Mouse (Mus musculus): ENCODE results near the gene Cox19. TPM values are rescaled to one million over a fixed set of nuclear protein-coding genes. Genes with fewer than 3 reads are reported as not detected.

Gene Cox19
- polyA plus RNA-seq, 1 experiment from 2014 or later, result 113 TPM

DNA sequence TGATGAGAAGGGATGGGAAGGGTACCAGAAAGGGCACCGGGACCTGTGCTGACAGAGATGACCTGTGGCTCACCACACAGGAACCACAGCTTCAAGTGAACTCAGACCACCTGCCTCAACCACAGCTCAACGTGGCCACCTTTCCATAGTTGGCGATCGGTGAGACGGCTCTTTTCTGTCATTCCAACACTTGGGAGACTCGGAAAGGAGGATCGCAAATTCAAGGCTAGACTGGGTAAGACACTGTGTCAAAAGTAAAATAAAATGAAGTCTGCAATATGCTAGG lies 27.0 kb upstream of the Cox19 start:
- no peaks in the 10 kb centered on the region for H3K9me3 ChIP-seq (ENCODE audit: control insufficient read depth, low read length)
- H3K27ac ChIP-seq (ENCODE audit: low read depth, low read length), result no peak overlapping the region
- no peaks in the 10 kb centered on the region for H3K27me3 ChIP-seq (ENCODE audit: control insufficient read depth, insufficient read depth, low read length)
- no peaks in the 10 kb centered on the region for H3K36me3 ChIP-seq (ENCODE audit: control insufficient read depth, insufficient read depth, low read length)
- peaks cover 8% of the 10 kb centered on the region; the same call in 1 of the 2 replicates for H3K4me1 ChIP-seq (ENCODE audit: control insufficient read depth, insufficient read depth, low read length)
- H3K4me3 ChIP-seq (ENCODE audit: low read depth, low read length), result no peak overlapping the region
- H3K9ac ChIP-seq (replicated peaks; ENCODE audit: low read depth, low read length), result no peak overlapping the region
- 92% methylated on average over 7 of the region's 7 CpGs for WGBS
- H3K4me2 ChIP-seq (ENCODE audit: low read depth, low read length), result no peak overlapping the region
- no peak for ATAC-seq (ENCODE audit: low read depth)

DNA sequence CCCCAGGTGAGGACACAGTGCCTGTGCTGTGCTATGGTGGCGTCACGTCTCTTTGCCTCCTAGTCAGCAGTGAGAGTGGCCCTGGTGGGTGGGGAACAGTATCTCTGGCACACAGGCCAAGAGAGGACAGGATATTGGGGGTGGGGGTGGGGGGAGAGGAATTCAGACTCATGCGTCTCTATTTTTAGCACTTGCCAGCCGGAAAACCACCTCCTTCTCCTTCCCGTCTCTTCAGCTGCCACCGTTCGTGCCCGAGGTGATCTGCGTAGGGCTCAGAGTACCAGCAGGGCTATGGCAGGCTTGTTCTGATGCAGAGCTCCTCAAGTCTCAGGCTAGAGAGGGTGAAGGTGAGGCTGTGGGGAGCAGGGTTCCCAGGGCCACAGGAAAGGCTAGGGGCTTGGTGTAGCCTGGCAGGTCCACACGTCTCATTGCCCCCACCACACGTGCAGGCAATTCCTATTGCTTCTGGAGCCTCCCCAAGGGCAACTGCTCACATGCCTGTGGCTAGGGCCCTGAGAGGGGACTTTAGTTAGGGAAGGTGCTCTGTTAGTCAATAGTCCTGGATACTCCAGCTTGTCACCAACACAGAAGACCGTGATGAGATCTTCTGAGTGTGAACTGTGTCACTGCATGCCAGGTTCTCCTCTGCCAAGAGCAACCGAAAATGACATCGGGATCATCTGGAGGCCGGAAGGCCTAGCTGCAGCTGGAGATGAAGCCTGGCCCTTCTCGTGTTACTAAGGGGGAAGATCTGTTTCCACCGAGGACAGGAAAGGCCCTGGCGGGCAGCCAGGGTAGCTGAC lies 26.5 kb upstream of the Cox19 start, which contains the start of gene Gpr146:
Gpr146 (plus strand) TSS at position 230 of the 803 bp plus-strand sequence.
- no peaks in the 10 kb centered on the region for H3K36me3 ChIP-seq (ENCODE audit: control insufficient read depth, insufficient read depth, low read length)
- no peak within 1 kb of the TSS for H3K4me2 ChIP-seq (ENCODE audit: low read depth, low read length)
- 82% methylated on average over 18 of the region's 18 CpGs for WGBS
- H3K27me3 ChIP-seq (ENCODE audit: control insufficient read depth, insufficient read depth, low read length), result no peaks in the 10 kb centered on the region
- no peak within 1 kb of the TSS; the same call in 1 of the 2 replicates for H3K27ac ChIP-seq (ENCODE audit: low read depth, low read length)
- peaks cover 10% of the 10 kb centered on the region; the same call in 1 of the 2 replicates for H3K4me1 ChIP-seq (ENCODE audit: control insufficient read depth, insufficient read depth, low read length)
- no peaks in the 10 kb centered on the region for H3K9me3 ChIP-seq (ENCODE audit: control insufficient read depth, low read length)
- ATAC-seq (ENCODE audit: low read depth), result no peak
- H3K4me3 ChIP-seq (ENCODE audit: low read depth, low read length), result no peak within 1 kb of the TSS
- no peak within 1 kb of the TSS for H3K9ac ChIP-seq (replicated peaks; ENCODE audit: low read depth, low read length)

DNA sequence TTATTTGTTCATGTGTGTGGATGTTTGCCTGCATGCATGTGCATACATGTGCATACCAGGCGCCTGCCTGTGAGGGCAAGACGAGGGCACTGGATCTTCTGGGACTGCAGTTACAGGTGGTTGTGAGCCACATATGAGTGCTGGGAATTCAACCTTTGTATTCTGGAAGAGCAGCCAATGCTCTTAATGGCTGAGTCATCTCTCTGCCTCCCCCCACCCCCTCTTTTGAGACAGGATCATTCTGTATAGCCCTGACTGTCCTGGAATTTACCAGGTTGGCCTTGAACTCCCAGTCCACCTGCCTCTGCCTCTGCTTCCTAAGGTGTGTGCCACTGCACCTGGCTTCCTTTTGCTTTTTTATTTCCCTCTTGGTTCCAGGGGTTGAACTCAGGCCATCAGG lies 23.6 kb upstream of the Cox19 start:
- Histone ChIP-seq H3K4me2 (ENCODE audit: low read depth, low read length) (no peak overlapping the region), H3K27me3 (ENCODE audit: control insufficient read depth, insufficient read depth, low read length) (no peaks in the 10 kb centered on the region), H3K27ac (ENCODE audit: low read depth, low read length) (no peak overlapping the region), H3K9ac (replicated peaks; ENCODE audit: low read depth, low read length) (no peak overlapping the region), H3K4me1 (ENCODE audit: control insufficient read depth, insufficient read depth, low read length) (peaks cover 13% of the 10 kb centered on the region), H3K36me3 (ENCODE audit: control insufficient read depth, insufficient read depth, low read length) (no peaks in the 10 kb centered on the region), H3K9me3 (ENCODE audit: control insufficient read depth, low read length) (no peaks in the 10 kb centered on the region), H3K4me3 (ENCODE audit: low read depth, low read length) (no peak overlapping the region)
- WGBS, result 83% methylated on average over 2 of the region's 2 CpGs
- no peak for ATAC-seq (ENCODE audit: low read depth)

DNA sequence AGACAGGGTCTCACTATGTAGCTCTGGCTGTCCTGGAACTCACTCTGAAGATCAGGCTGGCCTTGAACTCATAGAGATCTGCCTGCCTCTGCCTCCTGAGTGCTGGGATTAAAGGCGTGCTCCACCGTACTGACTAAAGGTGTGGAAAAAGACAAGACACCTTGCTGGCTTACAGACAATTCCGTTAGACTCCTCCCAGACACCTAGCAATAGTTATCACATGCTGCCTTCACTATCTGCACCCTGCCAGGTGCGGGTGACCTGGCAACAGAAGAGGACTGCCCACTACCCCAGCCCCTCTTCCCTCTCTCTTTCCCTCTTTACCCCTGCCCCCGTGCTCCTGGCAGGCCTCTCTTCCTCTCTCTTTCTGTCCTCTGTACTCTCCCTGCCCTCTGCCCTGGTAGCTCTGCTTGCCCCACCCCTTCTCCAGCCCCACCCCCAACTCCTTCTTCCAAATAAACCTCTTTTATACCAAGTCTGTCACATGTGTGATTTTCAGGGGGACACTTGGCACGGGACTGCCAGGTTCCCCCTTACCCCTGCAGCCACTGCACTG lies 22.7 kb upstream of the Cox19 start:
- no peak overlapping the region for H3K4me2 ChIP-seq (ENCODE audit: low read depth, low read length)
- no peaks in the 10 kb centered on the region for H3K36me3 ChIP-seq (ENCODE audit: control insufficient read depth, insufficient read depth, low read length)
- H3K4me1 ChIP-seq (ENCODE audit: control insufficient read depth, insufficient read depth, low read length), result peaks cover 13% of the 10 kb centered on the region
- ATAC-seq (ENCODE audit: low read depth), result no peak
- no peak overlapping the region for H3K9ac ChIP-seq (replicated peaks; ENCODE audit: low read depth, low read length)
- H3K4me3 ChIP-seq (ENCODE audit: low read depth, low read length), result no peak overlapping the region
- no peaks in the 10 kb centered on the region for H3K27me3 ChIP-seq (ENCODE audit: control insufficient read depth, insufficient read depth, low read length)
- 88% methylated on average over 6 of the region's 6 CpGs for WGBS
- no peaks in the 10 kb centered on the region for H3K9me3 ChIP-seq (ENCODE audit: control insufficient read depth, low read length)
- no peak overlapping the region for H3K27ac ChIP-seq (ENCODE audit: low read depth, low read length)

DNA sequence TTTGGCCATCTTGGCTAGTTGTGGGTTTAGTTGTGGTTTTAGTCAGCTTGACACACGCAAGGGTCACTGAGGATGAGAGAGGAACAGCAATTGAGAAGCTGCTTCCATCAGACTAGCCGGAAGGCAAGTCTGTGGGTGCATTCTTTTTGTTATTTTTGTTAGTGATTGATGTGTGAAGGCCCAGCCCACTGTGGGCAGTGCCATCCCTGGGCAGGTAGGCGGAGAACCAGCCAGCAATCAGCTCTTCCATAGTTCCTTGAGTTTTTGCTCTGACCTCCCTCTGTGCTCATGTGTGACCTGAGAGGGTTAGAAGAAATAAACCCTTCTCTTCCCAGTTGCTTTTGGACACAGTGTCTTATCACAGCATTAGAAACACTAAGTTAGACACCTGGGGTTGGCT lies 21.9 kb upstream of the Cox19 start:
- Histone ChIP-seq H3K4me1 (ENCODE audit: control insufficient read depth, insufficient read depth, low read length) (peaks cover 13% of the 10 kb centered on the region), H3K4me3 (ENCODE audit: low read depth, low read length) (no peak overlapping the region), H3K27me3 (ENCODE audit: control insufficient read depth, insufficient read depth, low read length) (no peaks in the 10 kb centered on the region), H3K27ac (ENCODE audit: low read depth, low read length) (no peak overlapping the region), H3K4me2 (ENCODE audit: low read depth, low read length) (no peak overlapping the region; the same call in 1 of the 2 replicates), H3K9ac (replicated peaks; ENCODE audit: low read depth, low read length) (no peak overlapping the region), H3K9me3 (ENCODE audit: control insufficient read depth, low read length) (no peaks in the 10 kb centered on the region), H3K36me3 (ENCODE audit: control insufficient read depth, insufficient read depth, low read length) (no peaks in the 10 kb centered on the region)
- no peak for ATAC-seq (ENCODE audit: low read depth)
- 79% methylated on average over 3 of the region's 3 CpGs for WGBS

DNA sequence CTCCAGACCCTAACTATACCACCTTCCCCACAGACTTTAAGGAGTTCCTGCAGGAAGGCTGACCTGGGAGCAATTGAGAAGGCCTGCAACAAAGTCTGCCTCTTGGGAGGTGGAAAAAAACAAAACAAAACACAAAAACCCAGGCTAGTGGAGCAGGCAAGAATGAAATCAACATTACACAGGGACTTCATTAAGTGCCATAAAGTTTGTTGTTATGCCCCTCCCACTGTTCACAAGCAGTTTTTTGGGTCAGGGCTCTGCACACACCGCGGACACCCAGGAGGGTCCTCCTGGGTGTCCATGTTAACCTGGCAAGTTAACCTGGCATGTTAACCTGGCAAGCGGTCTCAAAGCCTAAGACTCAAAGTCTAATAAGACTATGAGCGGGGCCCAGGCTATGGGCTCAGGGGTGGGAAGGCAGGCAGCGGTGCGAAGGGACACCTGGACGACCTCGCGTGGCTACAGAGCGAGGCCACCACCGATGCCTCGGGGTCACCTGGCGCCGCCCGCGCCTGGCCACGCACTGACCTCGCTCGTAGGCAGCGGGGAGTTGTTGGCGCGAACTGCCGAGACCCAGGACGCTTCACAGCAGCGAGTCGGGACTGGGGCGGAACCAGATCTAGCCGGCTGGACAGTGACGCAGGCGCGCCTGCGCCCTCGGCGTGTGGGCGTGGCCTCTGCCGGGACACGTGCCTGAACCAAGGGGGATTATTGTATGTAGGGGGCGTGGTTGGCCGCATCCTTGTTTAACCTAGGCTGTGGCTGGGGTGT lies 20.6 kb upstream of the Cox19 start:
- Histone ChIP-seq H3K36me3 (ENCODE audit: control insufficient read depth, insufficient read depth, low read length) (no peaks in the 10 kb centered on the region), H3K4me2 (ENCODE audit: low read depth, low read length) (peak overlapping the region; percentile 94), H3K27me3 (ENCODE audit: control insufficient read depth, insufficient read depth, low read length) (no peaks in the 10 kb centered on the region), H3K9me3 (ENCODE audit: control insufficient read depth, low read length) (no peaks in the 10 kb centered on the region), H3K27ac (ENCODE audit: low read depth, low read length) (peak overlapping the region; percentile 87), H3K4me1 (ENCODE audit: control insufficient read depth, insufficient read depth, low read length) (peaks cover 13% of the 10 kb centered on the region), H3K9ac (replicated peaks; ENCODE audit: low read depth, low read length) (peak overlapping the region; percentile 86), H3K4me3 (ENCODE audit: low read depth, low read length) (peak overlapping the region; percentile 56)
- peak; percentile 95 for ATAC-seq (ENCODE audit: low read depth)
- WGBS, result 1% methylated on average over 37 of the region's 39 CpGs

DNA sequence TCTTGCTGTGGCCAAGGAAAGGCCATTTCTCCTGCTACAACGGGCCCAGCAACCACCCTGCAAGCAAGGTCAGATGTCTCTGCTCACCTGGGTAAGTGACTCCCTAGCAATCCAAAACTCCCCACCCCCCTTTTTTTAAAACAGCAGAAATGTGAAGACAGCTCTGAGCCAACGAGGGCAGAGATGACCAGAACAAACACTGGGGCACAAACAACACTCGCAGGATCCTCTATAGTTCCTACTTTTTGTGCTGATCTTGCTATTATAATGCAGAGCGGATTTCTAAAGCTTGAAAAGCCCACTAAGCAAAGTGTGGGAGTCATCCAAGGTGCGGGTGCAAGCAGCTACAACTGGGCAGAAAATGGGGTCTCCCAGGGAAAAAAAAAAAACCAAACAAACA lies 19.9 kb upstream of the Cox19 start:
- Histone ChIP-seq H3K27me3 (ENCODE audit: control insufficient read depth, insufficient read depth, low read length) (no peaks in the 10 kb centered on the region), H3K4me3 (ENCODE audit: low read depth, low read length) (peak overlapping the region; percentile 56; the same call in 1 of the 2 replicates), H3K9ac (replicated peaks; ENCODE audit: low read depth, low read length) (no peak overlapping the region), H3K36me3 (ENCODE audit: control insufficient read depth, insufficient read depth, low read length) (no peaks in the 10 kb centered on the region), H3K27ac (ENCODE audit: low read depth, low read length) (no peak overlapping the region), H3K9me3 (ENCODE audit: control insufficient read depth, low read length) (no peaks in the 10 kb centered on the region), H3K4me1 (ENCODE audit: control insufficient read depth, insufficient read depth, low read length) (peaks cover 13% of the 10 kb centered on the region), H3K4me2 (ENCODE audit: low read depth, low read length) (peak overlapping the region; percentile 94)
- WGBS, result 61% methylated on average over 5 of the region's 5 CpGs
- no peak for ATAC-seq (ENCODE audit: low read depth)

DNA sequence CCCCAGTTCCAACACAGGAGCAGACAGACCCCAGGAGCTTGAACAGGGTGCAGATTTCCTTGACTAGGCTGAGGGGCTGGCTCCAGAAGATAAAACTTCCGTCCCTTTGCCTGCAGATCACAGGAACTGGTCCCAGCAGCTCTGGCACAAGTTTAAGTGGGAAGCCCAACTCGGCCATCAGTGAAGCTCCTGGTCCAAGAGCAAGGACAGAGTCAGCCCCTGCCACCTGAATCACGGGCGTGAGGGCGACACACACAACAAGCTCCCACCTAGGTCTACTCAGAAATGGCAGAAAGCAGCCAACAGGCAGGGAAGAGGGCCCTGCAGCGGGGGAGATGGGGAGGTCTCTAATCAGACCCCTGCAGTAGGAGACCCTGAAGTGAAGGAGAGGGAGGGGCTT lies 19.1 kb upstream of the Cox19 start:
- H3K36me3 ChIP-seq (ENCODE audit: control insufficient read depth, insufficient read depth, low read length), result no peaks in the 10 kb centered on the region
- no peaks in the 10 kb centered on the region for H3K27me3 ChIP-seq (ENCODE audit: control insufficient read depth, insufficient read depth, low read length)
- H3K9ac ChIP-seq (replicated peaks; ENCODE audit: low read depth, low read length), result 0 out of 2 replicates have a peak overlapping the region, but pooled peaks have one; percentile 11
- no peaks in the 10 kb centered on the region for H3K9me3 ChIP-seq (ENCODE audit: control insufficient read depth, low read length)
- no peak for ATAC-seq (ENCODE audit: low read depth)
- no peak overlapping the region for H3K27ac ChIP-seq (ENCODE audit: low read depth, low read length)
- H3K4me3 ChIP-seq (ENCODE audit: low read depth, low read length), result no peak overlapping the region
- 93% methylated on average over 6 of the region's 6 CpGs for WGBS
- H3K4me1 ChIP-seq (ENCODE audit: control insufficient read depth, insufficient read depth, low read length), result peaks cover 13% of the 10 kb centered on the region
- H3K4me2 ChIP-seq (ENCODE audit: low read depth, low read length), result no peak overlapping the region
